Mouse (Mus musculus) heart, embryonic 10.5 days (tissue): Measurements from ENCODE around the gene Sema3g. TPM values are rescaled to one million over a fixed set of nuclear protein-coding genes. Genes with fewer than 3 reads are reported as not detected.

Experiments
- DNase-seq: peaks from one replicate; pipeline ENCODE4 v3.0.0-alpha.2; 2017; ENCODE audit warnings: low spot score
- H3K27ac ChIP-seq: fragments of 300-500 bp; sonication (generic); 2 replicates; pipeline ENCODE4 v1.5.1; 2016; ENCODE audit warnings: mild to moderate bottlenecking
- H3K27me3 ChIP-seq: fragments of 300-500 bp; sonication (generic); 2 replicates; pipeline ENCODE4 v1.6.1; 2016; ENCODE audit warnings: mild to moderate bottlenecking; ENCODE audit not compliant: poor library complexity, insufficient read depth, severe bottlenecking
- H3K36me3 ChIP-seq: fragments of 300-500 bp; sonication (generic); 2 replicates; pipeline ENCODE4 v1.6.1; 2016; ENCODE audit warnings: mild to moderate bottlenecking, moderate library complexity
- H3K4me1 ChIP-seq: fragments of 300-500 bp; sonication (generic); 2 replicates; pipeline ENCODE4 v1.6.1; 2016; ENCODE audit warnings: mild to moderate bottlenecking
- H3K4me3 ChIP-seq: fragments of 300-500 bp; sonication (generic); 2 replicates; pipeline ENCODE4 v1.5.1; 2016; ENCODE audit warnings: mild to moderate bottlenecking, moderate library complexity
- H3K9me3 ChIP-seq: fragments of 300-500 bp; sonication (generic); 2 replicates; pipeline ENCODE4 v1.6.1; 2016; ENCODE audit warnings: mild to moderate bottlenecking, moderate library complexity
- WGBS: fragments of 180-500 bp; shearing (Covaris S2); methylation state at CpG from one replicate; pipeline ENCODE4 v1.1.7; 2016; 5-methylcytosine and 5-hydroxymethylcytosine counted together
- polyA plus RNA-seq: library from polyadenylated mRNA; unstranded; fragments of >200 nt; fragmentation: Nextera tagmentation; extraction: Ambion mirVana; gene quantifications from 2 replicates; pipeline ENCODE4 v1.2.1, GENCODE M21; 2016

Sema3g gene
- polyA plus RNA-seq, 1 experiment from 2014 or later, result 0.54 TPM

GRCm38 (mm10) chr14:31271121-31271520, 53.5 kb downstream of the Sema3g start:
- 89% methylated on average over 6 of the region's 6 CpGs for WGBS
- peaks cover 13% of the 10 kb centered on the region for H3K4me1 ChIP-seq
- peaks cover 28% of the 10 kb centered on the region; the same call in 1 of the 2 replicates for H3K27me3 ChIP-seq
- DNase-seq, result no peak
- no peak overlapping the region for H3K27ac ChIP-seq
- H3K36me3 ChIP-seq, result no peaks in the 10 kb centered on the region
- no peak overlapping the region for H3K4me3 ChIP-seq
- no peaks in the 10 kb centered on the region for H3K9me3 ChIP-seq

GRCm38 (mm10) chr14:31272164-31272563, 54.5 kb downstream of the Sema3g start:
- Histone ChIP-seq H3K27ac (no peak overlapping the region), H3K9me3 (no peaks in the 10 kb centered on the region), H3K4me3 (no peak overlapping the region), H3K36me3 (no peaks in the 10 kb centered on the region), H3K4me1 (peaks cover 13% of the 10 kb centered on the region), H3K27me3 (peaks cover 28% of the 10 kb centered on the region; the same call in 1 of the 2 replicates)
- 24% methylated on average over 7 of the region's 7 CpGs for WGBS
- DNase-seq, result no peak

Other genes starting within 250 kb of the Sema3g start
- 41.2 and 46.7 TPM in 2 replicates for gene Glt8d1, start 216.5 kb upstream of the Sema3g start, polyA plus RNA-seq
- gene Spcs1, start 216.2 kb upstream of the Sema3g start, polyA plus RNA-seq, result 290 and 338 TPM in 2 replicates
- 121 and 132 TPM in 2 replicates for gene Pbrm1, start 198.7 kb upstream of the Sema3g start, polyA plus RNA-seq
- gene Gnl3, start 198.7 kb upstream of the Sema3g start, polyA plus RNA-seq, result 85.5 and 133 TPM in 2 replicates
- gene Smim4, start 88.9 kb upstream of the Sema3g start, polyA plus RNA-seq, result 66.2 and 73.3 TPM in 2 replicates
- 422 and 507 TPM in 2 replicates for gene Nt5dc2, start 86.8 kb upstream of the Sema3g start, polyA plus RNA-seq
- gene Stab1, start 49.2 kb upstream of the Sema3g start, polyA plus RNA-seq, result 28.9 and 30.2 TPM in 2 replicates
- gene Tnnc1, start 9.5 kb upstream of the Sema3g start, polyA plus RNA-seq, result 1,899 and 2,942 TPM in 2 replicates
- 457 and 500 TPM in 2 replicates for gene Nisch, start 914 bp upstream of the Sema3g start, polyA plus RNA-seq
- 8.4 and 11.8 TPM in 2 replicates for gene Phf7, start 33.5 kb downstream of the Sema3g start, polyA plus RNA-seq
- gene Bap1, start 33.6 kb downstream of the Sema3g start, polyA plus RNA-seq, result 76.2 and 80.7 TPM in 2 replicates
- gene Dnah1, start 106.0 kb downstream of the Sema3g start, polyA plus RNA-seq, result 1.6 and 2.8 TPM in 2 replicates
- 37.1 and 40.8 TPM in 2 replicates for gene Capn7, start 118.8 kb downstream of the Sema3g start, polyA plus RNA-seq
- 26.5 and 30.1 TPM in 2 replicates for gene Sh3bp5, start 218.2 kb downstream of the Sema3g start, polyA plus RNA-seq